Mouse (Mus musculus) bone marrow, adult 2 months (tissue): ENCODE data around the gene Mrpl52.

Source experiments
- CTCF ChIP-seq: fragments of 200-500 bp; IDR thresholded peaks from 2 replicates; pipeline ENCODE4 v1.5.1; 2011; ENCODE audit warnings: low read length, control low read depth; ENCODE audit not compliant: control insufficient read depth, insufficient read depth
- POLR2A ChIP-seq: fragments of 200-500 bp; IDR thresholded peaks from 2 replicates; pipeline ENCODE4 v1.6.1; 2011; ENCODE audit warnings: low read depth, mild to moderate bottlenecking, control low read depth, low read length, borderline replicate concordance; ENCODE audit not compliant: control insufficient read depth

DNA sequence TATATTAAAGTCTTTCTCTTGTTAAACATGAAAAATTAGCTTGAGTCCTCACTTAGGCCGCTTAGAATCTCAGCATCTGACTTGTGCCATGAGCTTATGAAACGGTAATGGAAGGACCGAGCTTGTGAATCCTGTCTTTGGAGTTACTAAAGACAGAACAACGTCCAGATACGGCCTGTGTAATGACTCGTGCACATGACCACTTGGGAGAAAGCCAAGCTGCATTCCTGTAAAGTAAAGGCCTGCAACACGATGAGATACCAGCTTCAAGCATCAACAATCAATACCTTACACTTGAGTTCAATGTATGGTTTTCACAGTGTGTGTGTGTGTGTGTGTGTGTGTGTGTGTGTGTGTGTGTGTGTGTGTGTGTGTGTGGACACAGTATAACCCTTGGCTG lies 30.0 kb upstream of the Mrpl52 start:
- no peak for TF ChIP-seq POLR2A
- TF ChIP-seq CTCF = no peak
